Mouse (Mus musculus): ENCODE measurements around the gene Gm7030. TPM values are rescaled to one million over a fixed set of nuclear protein-coding genes. Genes with fewer than 3 reads are reported as not detected.
"Not testable (repeated sequence)": the region's sequence is repeated elsewhere in the genome, so short reads cannot be mapped to it uniquely, and the experiment has no call there.

Gm7030 gene
- polyA plus RNA-seq, 1 experiment from 2014 or later, result not detected

GRCm38 (mm10) chr17:36154271-36155149 is 25.3 kb upstream of the Gm7030 start:
- peaks cover 90% of the 10 kb centered on the region for H3K27me3 ChIP-seq (replicated peaks; ENCODE audit: low read depth, poor library complexity, severe bottlenecking)
- H3K4me3 ChIP-seq, result no peak overlapping the region
- H3K27ac ChIP-seq (replicated peaks), result no peak overlapping the region
- DNase-seq (ENCODE audit: low spot score), result no peak
- H3K36me3 ChIP-seq (replicated peaks), result no peaks in the 10 kb centered on the region
- no peaks in the 10 kb centered on the region for H3K9me3 ChIP-seq
- no peaks in the 10 kb centered on the region for H3K4me1 ChIP-seq
- 17% methylated on average over 3 of the region's 3 CpGs for WGBS

- not testable (repeated sequence) for H3K9me3 ChIP-seq; H3K36me3 ChIP-seq (replicated peaks); H3K4me3 ChIP-seq; H3K4me1 ChIP-seq; DNase-seq (ENCODE audit: low spot score); H3K27ac ChIP-seq (replicated peaks)
- 46% methylated on average over 4 of the region's 4 CpGs for WGBS
- H3K27me3 ChIP-seq (replicated peaks; ENCODE audit: low read depth, poor library complexity, severe bottlenecking), result peaks cover 89% of the 10 kb centered on the region
These were observed 22.0 kb upstream of the Gm7030 start for GRCm38 (mm10) chr17:36151200-36151599.

- not testable (repeated sequence) for DNase-seq (ENCODE audit: low spot score); H3K4me3 ChIP-seq; H3K36me3 ChIP-seq (replicated peaks); H3K9me3 ChIP-seq; H3K27ac ChIP-seq (replicated peaks)
- 69% methylated on average over 5 of the region's 5 CpGs for WGBS
- Histone ChIP-seq H3K27me3 (replicated peaks; ENCODE audit: low read depth, poor library complexity, severe bottlenecking) (peaks cover 87% of the 10 kb centered on the region), H3K4me1 (peaks cover 10% of the 10 kb centered on the region)
These were observed 19.2 kb upstream of the Gm7030 start for GRCm38 (mm10) chr17:36148468-36148867.

- not testable (repeated sequence) for H3K27ac ChIP-seq (replicated peaks); DNase-seq (ENCODE audit: low spot score); H3K36me3 ChIP-seq (replicated peaks); H3K9me3 ChIP-seq; H3K4me3 ChIP-seq
- WGBS, result 83% methylated on average over 1 of the region's 1 CpGs
- Histone ChIP-seq H3K27me3 (replicated peaks; ENCODE audit: low read depth, poor library complexity, severe bottlenecking) (peaks cover 86% of the 10 kb centered on the region), H3K4me1 (peaks cover 10% of the 10 kb centered on the region)
These were observed 17.7 kb upstream of the Gm7030 start for GRCm38 (mm10) chr17:36146937-36147336.

- not testable (repeated sequence) for H3K27ac ChIP-seq (replicated peaks); H3K9me3 ChIP-seq; DNase-seq (ENCODE audit: low spot score); H3K36me3 ChIP-seq (replicated peaks)
- peak overlapping the region; percentile 44 for H3K4me3 ChIP-seq
- H3K27me3 ChIP-seq (replicated peaks; ENCODE audit: low read depth, poor library complexity, severe bottlenecking), result peaks cover 89% of the 10 kb centered on the region
- peaks cover 10% of the 10 kb centered on the region for H3K4me1 ChIP-seq
- under 1% methylated on average over 13 of the region's 13 CpGs for WGBS
These were observed 16.6 kb upstream of the Gm7030 start for GRCm38 (mm10) chr17:36145861-36146156.

GRCm38 (mm10) chr17:36145111-36145860 is 16.1 kb upstream of the Gm7030 start:
- H3K27ac ChIP-seq (replicated peaks), result no peak overlapping the region
- peak overlapping the region; percentile 44 for H3K4me3 ChIP-seq
- H3K9me3 ChIP-seq, result no peaks in the 10 kb centered on the region
- 2% methylated on average over 78 of the region's 78 CpGs for WGBS
- H3K36me3 ChIP-seq (replicated peaks), result no peaks in the 10 kb centered on the region
- H3K27me3 ChIP-seq (replicated peaks; ENCODE audit: low read depth, poor library complexity, severe bottlenecking), result peaks cover 88% of the 10 kb centered on the region
- H3K4me1 ChIP-seq, result peaks cover 10% of the 10 kb centered on the region
- peak; percentile 47 for DNase-seq (ENCODE audit: low spot score)

GRCm38 (mm10) chr17:36136299-36136848 is 7.1 kb upstream of the Gm7030 start:
- peaks cover 56% of the 10 kb centered on the region for H3K27me3 ChIP-seq (replicated peaks; ENCODE audit: low read depth, poor library complexity, severe bottlenecking)
- not testable (repeated sequence) for H3K36me3 ChIP-seq (replicated peaks); H3K9me3 ChIP-seq; DNase-seq (ENCODE audit: low spot score); H3K27ac ChIP-seq (replicated peaks); H3K4me3 ChIP-seq; H3K4me1 ChIP-seq
- 72% methylated on average over 1 of the region's 1 CpGs for WGBS

GRCm38 (mm10) chr17:36135421-36136231 is 6.4 kb upstream of the Gm7030 start:
- not testable (repeated sequence) for DNase-seq (ENCODE audit: low spot score); H3K36me3 ChIP-seq (replicated peaks); H3K9me3 ChIP-seq; H3K4me3 ChIP-seq; H3K4me1 ChIP-seq; H3K27ac ChIP-seq (replicated peaks)
- peaks cover 57% of the 10 kb centered on the region for H3K27me3 ChIP-seq (replicated peaks; ENCODE audit: low read depth, poor library complexity, severe bottlenecking)

GRCm38 (mm10) chr17:36131516-36132265 is 2.5 kb upstream of the Gm7030 start:
- Histone ChIP-seq H3K27me3 (replicated peaks; ENCODE audit: low read depth, poor library complexity, severe bottlenecking) (peaks cover 64% of the 10 kb centered on the region), H3K27ac (replicated peaks) (no peak overlapping the region), H3K4me1 (no peaks in the 10 kb centered on the region), H3K4me3 (no peak overlapping the region), H3K9me3 (no peaks in the 10 kb centered on the region), H3K36me3 (replicated peaks) (no peaks in the 10 kb centered on the region)
- 70% methylated on average over 5 of the region's 5 CpGs for WGBS
- no peak for DNase-seq (ENCODE audit: low spot score)

GRCm38 (mm10) chr17:36128525-36128924 is 700 bp downstream of the Gm7030 start:
- WGBS, result 67% methylated on average over 12 of the region's 13 CpGs

GRCm38 (mm10) chr17:36124111-36124510 is 5.1 kb downstream of the Gm7030 start:
- WGBS, result 78% methylated on average over 3 of the region's 3 CpGs
- H3K27me3 ChIP-seq (replicated peaks; ENCODE audit: low read depth, poor library complexity, severe bottlenecking), result peaks cover 59% of the 10 kb centered on the region
- H3K36me3 ChIP-seq (replicated peaks), result not testable (repeated sequence)

More at GRCm38 (mm10) chr17:36128525-36128924, 700 bp downstream of the Gm7030 start:
- H3K36me3 ChIP-seq (replicated peaks); H3K4me1 ChIP-seq; H3K27ac ChIP-seq (replicated peaks); H3K4me3 ChIP-seq; DNase-seq (ENCODE audit: low spot score); H3K9me3 ChIP-seq: not testable (repeated sequence)
- H3K27me3 ChIP-seq (replicated peaks; ENCODE audit: low read depth, poor library complexity, severe bottlenecking), result peaks cover 52% of the 10 kb centered on the region

More at GRCm38 (mm10) chr17:36124111-36124510, 5.1 kb downstream of the Gm7030 start:
- not testable (repeated sequence) for H3K4me1 ChIP-seq; H3K9me3 ChIP-seq; H3K4me3 ChIP-seq; H3K27ac ChIP-seq (replicated peaks); DNase-seq (ENCODE audit: low spot score)

Measured in embryonic facial prominence, embryonic 10.5 days (tissue).